Comparison of ENCODE assay signal across 11 mouse cellular contexts in genomic region chr5:148854166-148854565, GRCm38 (mm10).
DNase-seq lines count a peak whose midpoint lies in the region; ATAC-seq and TF ChIP-seq lines count a peak whose summit lies in the region.
"Had no signal": no experiment of that assay in that cellular context is flagged by ENCODE, and none has a peak within 500 bp of the region (broad histone marks: within the 10 kb centered on the region; RNA-seq: fewer than 3 reads in every experiment).

No protein-coding gene starts in this region.

- 46% methylated on average over 5 of the region's 5 CpGs for WGBS in midbrain, embryonic 13.5 days
- WGBS in midbrain, embryonic 10.5 days, result 45% methylated on average over 5 of the region's 5 CpGs
- WGBS in forebrain, embryonic 15.5 days, result 20% methylated on average over 5 of the region's 5 CpGs

- peaks cover 6% of the 10 kb centered on the region for H3K4me1 ChIP-seq in midbrain, embryonic 13.5 days (replicated peaks)
- 0 out of 2 replicates have a peak, but pooled peaks cover 5% of the 10 kb centered on the region for H3K4me1 ChIP-seq in midbrain, embryonic 10.5 days
- H3K4me1 ChIP-seq in forebrain, embryonic 15.5 days, result no peaks in the 10 kb centered on the region
- H3K4me1 ChIP-seq: heart, embryonic 10.5 days had no signal

- TF ChIP-seq POLR2A in brain, embryonic 14.5 days (IDR thresholded peaks at IDR 0.05; ENCODE audit: borderline replicate concordance, extremely low read depth, insufficient read depth, insufficient read length, poor library complexity, severe bottlenecking), result no peak

- H3K4me2 ChIP-seq in midbrain, embryonic 13.5 days (replicated peaks), result no peak overlapping the region
- no peak overlapping the region for H3K4me2 ChIP-seq in forebrain, embryonic 15.5 days (replicated peaks)
- H3K4me2 ChIP-seq: liver, embryonic 15.5 days had no signal

- TF ChIP-seq CTCF in brain, embryonic 14.5 days (IDR thresholded peaks at IDR 0.05; ENCODE audit: borderline replicate concordance, extremely low read depth, insufficient read depth, insufficient read length), result no peak

- no peak overlapping the region for H3K27ac ChIP-seq in midbrain, embryonic 13.5 days
- no peak overlapping the region for H3K27ac ChIP-seq in midbrain, embryonic 10.5 days (replicated peaks)
- H3K27ac ChIP-seq in forebrain, embryonic 15.5 days (replicated peaks), result no peak overlapping the region
- H3K27ac ChIP-seq: heart, embryonic 10.5 days; liver, embryonic 15.5 days had no signal

- peak; percentile 40; the same call in 1 of the 2 replicates for ATAC-seq in midbrain, embryonic 13.5 days
- ATAC-seq in forebrain, embryonic 15.5 days (replicated peaks), result peak; percentile 70; the same call in 1 of the 2 replicates

- H3K27me3 ChIP-seq in midbrain, embryonic 13.5 days, result no peaks in the 10 kb centered on the region
- H3K27me3 ChIP-seq in midbrain, embryonic 10.5 days (ENCODE audit: low read depth, poor library complexity, severe bottlenecking), result no peaks in the 10 kb centered on the region
- H3K27me3 ChIP-seq in forebrain, embryonic 15.5 days, result no peaks in the 10 kb centered on the region
- H3K27me3 ChIP-seq: liver, embryonic 15.5 days had no signal

- H3K36me3 ChIP-seq in midbrain, embryonic 13.5 days, result no peaks in the 10 kb centered on the region
- no peaks in the 10 kb centered on the region for H3K36me3 ChIP-seq in midbrain, embryonic 10.5 days
- no peaks in the 10 kb centered on the region for H3K36me3 ChIP-seq in forebrain, embryonic 15.5 days
- H3K36me3 ChIP-seq: heart, embryonic 10.5 days; liver, embryonic 15.5 days had no signal

- no peak overlapping the region for H3K4me3 ChIP-seq in midbrain, embryonic 13.5 days (replicated peaks)
- H3K4me3 ChIP-seq in midbrain, embryonic 10.5 days, result no peak overlapping the region
- no peak overlapping the region for H3K4me3 ChIP-seq in forebrain, embryonic 15.5 days
- H3K4me3 ChIP-seq: heart, embryonic 10.5 days; liver, embryonic 15.5 days had no signal

- no peak overlapping the region for H3K9ac ChIP-seq in midbrain, embryonic 13.5 days (replicated peaks)
- H3K9ac ChIP-seq in forebrain, embryonic 15.5 days (replicated peaks), result no peak overlapping the region
- H3K9ac ChIP-seq: liver, embryonic 15.5 days had no signal

- no peak for DNase-seq in midbrain, embryonic 10.5 days (ENCODE audit: low spot score)
- DNase-seq in brain, embryonic 14.5 days (ENCODE audit: low read depth), result peak; percentile 83
- DNase-seq in right cerebral cortex, postnatal 10 days (ENCODE audit: low spot score in 2 of 2), result peak; percentile 51 to 68
- DNase-seq in kidney, postnatal 4 days, result no peak
- DNase-seq in kidney, adult 8-10 months, result no peak
- DNase-seq: cerebellum, postnatal 36 days; kidney, postnatal 36 days had no signal

- H3K9me3 ChIP-seq in midbrain, embryonic 13.5 days, result no peaks in the 10 kb centered on the region
- no peaks in the 10 kb centered on the region for H3K9me3 ChIP-seq in midbrain, embryonic 10.5 days (replicated peaks)
- H3K9me3 ChIP-seq in forebrain, embryonic 15.5 days, result no peaks in the 10 kb centered on the region
- H3K9me3 ChIP-seq: heart, embryonic 10.5 days had no signal

Comparison
In these comparisons a context has a peak if more than half of its experiments do, and no peak if none do; other contexts are left out.
1. DNase-seq: peak in brain, embryonic 14.5 days (single experiment) and right cerebral cortex, postnatal 10 days (2 of 2); none in midbrain, embryonic 10.5 days (single experiment), kidney, postnatal 4 days (0 of 2) and kidney, adult 8-10 months (0 of 2).